Mouse (Mus musculus) layer of hippocampus, adult 11-12 months (tissue): Measurements from ENCODE around the gene Snrpd3.
"Not testable (repeated sequence)": the region's sequence is repeated elsewhere in the genome, so short reads cannot be mapped to it uniquely, and the experiment has no call there.

Experiments
- DNase-seq: peaks from one replicate; pipeline ENCODE4 v3.0.0; 2022; ENCODE audit warnings: low spot score

Snrpd3 gene

DNA sequence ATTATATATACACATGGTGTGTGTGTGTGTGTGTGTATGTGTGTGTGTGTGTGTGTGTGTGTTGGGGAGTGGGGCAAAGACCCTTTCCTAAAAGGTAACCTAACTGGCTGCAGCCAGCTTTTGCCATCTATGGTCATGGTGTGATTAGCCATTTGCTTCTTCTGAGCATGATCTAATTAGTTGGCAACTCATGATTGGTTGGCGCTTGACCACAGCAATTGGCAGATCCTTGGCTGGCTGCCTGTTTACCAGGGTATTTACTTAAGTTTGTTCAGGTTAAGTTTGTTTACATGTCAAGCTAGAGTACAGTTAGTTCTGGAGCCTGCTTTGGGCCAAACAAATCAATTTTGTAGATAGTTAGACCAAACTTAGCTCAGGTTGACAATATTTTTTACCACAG lies 15.7 kb upstream of the Snrpd3 start:
- DNase-seq = no peak

DNA sequence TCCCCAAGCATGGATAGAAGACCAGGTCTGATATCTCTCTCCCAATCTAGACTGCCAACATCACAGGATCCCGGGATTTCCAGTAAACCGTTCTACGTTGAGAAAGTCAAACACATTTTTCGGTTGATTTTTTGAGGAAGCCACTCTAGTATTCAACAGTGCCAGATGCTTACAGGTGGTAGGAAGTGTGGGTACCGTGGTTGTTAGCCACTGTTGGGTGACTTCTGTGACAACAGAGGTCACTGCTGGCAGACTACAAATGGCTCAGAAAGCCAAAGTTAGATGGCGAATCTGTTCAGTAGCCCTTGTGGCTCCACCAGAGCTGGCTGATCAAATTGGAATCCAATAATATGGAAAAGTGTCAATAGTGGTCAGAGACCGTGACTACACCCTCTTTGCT lies 13.7 kb upstream of the Snrpd3 start:
- no peak for DNase-seq

DNA sequence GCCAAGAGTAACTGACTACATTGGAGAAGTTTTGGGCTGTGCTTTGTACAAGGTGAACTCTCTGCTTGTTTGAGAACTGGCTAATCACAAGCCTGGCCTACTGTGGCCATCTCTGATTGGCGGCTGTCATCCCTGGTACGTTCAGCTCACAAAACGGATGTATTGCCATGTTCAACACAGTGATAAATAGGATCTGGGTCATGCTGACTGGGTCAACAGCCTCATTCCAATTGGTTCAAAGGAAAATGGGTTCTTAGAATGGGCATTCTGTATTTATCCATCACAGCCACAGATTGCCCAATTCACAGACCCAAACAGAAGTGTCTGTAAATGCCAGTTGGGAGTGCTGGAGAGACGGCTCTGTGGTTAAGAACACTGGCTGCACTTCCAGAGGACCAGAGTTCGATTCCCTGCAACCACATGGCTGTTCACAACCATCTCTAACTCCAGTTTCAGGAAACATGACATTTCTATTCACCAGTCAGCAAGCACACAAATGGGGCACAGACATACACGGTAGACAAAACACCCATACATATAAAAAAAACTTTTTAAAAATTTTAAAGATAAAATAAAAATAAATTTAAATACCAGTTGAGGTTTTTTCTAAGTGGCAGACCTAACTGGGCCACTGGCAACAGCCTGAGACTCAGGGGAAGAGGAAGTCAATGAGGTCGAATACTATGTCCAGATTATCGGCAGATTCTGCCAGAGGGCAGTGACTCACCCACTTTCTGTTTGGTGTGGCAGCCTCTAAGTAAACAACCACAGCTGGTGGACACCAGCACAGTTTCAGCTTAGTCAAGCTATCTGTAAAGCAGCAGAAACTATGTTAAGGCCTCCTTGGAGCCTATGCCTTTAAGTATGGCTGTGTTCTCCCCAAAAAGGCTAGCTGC lies 12.9 kb upstream of the Snrpd3 start:
- no peak for DNase-seq

DNA sequence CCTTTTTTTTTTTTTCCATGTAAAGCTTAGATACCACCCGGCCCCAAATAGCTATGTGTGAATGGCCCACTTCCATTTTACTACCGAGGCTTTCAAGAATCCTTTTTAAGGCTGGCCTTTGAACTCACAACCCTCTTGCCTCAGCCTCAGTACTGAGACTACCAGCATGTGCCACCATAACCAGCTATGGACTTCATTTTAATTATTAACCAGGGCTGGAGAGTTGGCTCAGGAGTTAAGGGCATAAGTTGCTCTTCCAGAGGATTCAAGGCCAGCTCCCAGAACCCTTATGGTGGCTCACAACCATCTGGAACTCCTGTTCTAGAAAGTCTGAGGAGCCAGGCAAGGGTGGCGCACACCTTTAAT lies 12.2 kb upstream of the Snrpd3 start:
- no peak for DNase-seq

DNA sequence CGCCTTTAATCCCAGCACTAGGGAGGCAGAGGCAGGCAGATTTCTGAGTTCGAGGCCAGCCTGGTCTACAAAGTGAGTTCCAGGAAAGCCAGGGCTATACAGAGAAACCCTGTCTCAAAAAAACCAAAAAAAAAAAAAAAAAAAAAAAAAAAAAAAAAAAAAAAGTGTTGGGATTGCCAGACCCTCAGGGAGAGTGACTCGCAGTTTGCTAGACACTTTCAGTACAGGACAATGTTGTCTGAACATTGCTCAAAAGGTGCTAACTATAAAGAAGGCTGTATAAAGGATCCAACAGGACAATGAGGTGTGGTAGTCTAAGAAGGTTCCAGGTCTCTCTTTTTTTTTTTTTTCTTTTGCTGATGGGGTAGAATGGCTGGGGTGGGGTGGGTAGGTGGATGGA lies 11.4 kb upstream of the Snrpd3 start:
- not testable (repeated sequence) for DNase-seq

DNA sequence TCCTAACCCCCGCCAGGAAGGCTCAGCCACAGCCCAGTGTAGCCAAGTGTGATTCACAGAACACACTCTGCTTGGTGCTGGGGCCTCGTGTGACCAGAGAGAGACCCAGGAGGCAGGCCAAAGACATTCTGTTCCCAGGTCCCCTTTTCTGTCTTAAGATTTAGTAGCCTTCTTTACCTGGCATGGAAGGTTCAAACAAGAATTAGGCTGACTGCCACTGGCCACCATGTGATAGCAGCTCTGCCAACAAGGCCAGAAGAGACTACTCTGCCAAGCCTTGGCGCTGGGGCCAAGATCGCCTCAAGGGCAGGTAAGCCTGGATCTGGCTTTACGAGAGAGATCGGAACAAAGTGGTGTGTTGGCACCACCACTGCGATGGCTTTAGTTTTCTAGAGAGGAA lies 6.9 kb upstream of the Snrpd3 start:
- DNase-seq = no peak

DNA sequence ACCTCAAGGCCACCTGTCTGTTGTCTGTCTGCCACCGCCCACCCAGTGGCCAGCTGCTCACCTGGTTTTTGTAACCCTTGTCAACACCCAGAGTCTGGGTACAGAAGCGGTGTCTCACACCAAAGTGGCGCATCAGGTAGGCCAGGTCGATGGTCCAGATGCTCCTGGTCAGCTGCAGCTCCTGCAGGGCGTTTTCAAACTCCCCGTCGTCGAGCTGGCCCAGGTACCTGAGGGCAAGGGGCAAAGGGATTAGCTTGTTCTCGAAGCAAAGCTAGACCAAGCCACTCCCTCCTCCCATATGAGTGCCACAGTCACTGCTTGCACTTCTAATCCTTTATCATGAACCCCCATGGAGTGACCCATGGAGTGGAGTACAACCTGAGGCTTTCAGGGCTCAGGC lies 6.3 kb upstream of the Snrpd3 start:
- no peak for DNase-seq

DNA sequence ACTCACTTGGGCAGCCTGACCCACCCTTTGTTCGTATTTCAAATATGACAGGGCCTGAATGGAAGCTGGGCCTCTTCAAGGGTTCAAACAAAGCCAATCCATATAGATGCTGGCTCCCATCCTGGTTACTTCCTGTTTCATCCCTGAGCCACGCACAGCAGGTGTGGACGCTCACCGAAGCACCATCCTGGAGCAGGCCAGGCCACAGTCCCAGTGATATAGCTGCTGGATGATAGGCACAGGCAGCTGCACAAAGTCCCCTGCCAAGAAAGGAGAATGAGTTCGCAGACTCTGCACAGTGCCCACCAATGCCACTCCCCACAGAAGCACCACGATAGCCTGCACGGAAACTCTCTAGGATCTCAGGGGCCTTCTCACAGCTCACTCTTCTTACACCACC lies 5.5 kb upstream of the Snrpd3 start:
- no peak for DNase-seq

DNA sequence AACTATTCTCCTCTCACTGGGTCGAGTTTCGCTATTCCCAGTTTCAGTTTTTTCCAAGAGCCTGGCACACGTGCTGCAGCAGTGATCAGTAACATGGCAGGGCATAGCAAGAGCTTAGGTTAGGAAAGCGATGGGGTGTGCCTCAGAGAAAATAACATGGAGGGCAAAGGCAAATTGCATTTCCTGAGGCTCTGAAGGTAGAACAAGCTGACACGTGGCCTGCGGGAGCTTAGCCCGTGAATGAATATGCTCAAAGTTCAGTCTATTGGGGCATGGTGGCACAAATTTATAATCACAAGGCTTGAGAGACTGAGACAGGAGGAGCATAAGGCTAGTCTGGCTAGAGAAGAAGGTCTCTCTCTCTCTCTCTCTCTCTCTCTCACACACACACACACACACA lies 4.6 kb upstream of the Snrpd3 start:
- DNase-seq = no peak

DNA sequence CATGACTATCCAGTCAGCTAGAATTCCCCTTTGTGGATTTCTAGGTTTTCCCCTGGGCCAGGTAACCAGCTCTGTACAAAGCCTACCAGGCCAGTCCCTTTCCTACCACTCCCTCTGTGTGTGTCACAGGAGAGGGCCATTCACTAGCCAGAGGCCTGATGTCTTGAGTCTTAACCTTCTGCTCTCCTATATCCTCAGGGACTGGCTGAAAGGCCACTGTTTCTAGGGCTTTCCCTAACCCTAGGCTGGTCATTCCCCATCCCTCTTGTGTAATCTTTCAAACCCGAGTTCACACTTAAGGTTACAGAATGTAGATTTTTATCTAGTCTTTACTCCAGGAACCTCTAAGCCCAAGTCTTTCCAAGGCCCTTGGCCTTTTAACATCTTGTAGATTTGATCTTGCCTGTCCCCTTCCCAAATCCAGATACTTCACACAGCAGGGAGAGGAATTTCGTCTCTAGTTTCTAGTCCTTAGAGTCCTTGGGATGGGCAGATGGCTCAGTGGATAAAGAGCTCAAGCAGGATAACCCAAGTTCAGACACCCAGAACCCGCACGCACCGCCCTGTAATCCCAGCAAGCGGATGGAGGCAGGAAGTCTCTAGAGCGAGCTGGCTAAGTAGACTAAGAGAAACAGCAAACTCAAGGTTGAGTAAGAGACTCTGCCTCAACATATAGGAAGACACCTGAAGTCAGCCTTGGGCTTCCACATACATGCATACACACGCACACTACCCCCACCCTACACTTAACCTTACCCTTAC lies 3.9 kb upstream of the Snrpd3 start:
- DNase-seq = no peak

DNA sequence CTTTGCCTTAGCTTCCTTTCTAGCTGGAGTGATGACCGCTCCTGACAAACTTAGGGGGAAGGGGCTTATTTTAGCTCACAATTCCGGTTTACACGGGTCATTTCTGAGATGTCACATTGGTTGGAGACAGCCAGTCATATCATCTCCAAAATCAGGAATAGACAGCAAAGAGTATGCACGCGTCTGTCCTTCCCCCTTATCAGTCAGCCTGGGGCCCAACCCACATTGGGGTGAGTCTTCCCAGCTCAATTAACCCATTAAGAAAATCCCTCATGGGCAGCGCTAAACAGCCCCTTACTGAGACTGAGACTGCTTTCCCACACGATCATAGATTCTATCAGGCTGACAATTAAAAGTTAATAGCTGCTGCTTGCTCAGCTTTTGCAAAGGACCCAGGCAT lies 3.0 kb upstream of the Snrpd3 start:
- no peak for DNase-seq

DNA sequence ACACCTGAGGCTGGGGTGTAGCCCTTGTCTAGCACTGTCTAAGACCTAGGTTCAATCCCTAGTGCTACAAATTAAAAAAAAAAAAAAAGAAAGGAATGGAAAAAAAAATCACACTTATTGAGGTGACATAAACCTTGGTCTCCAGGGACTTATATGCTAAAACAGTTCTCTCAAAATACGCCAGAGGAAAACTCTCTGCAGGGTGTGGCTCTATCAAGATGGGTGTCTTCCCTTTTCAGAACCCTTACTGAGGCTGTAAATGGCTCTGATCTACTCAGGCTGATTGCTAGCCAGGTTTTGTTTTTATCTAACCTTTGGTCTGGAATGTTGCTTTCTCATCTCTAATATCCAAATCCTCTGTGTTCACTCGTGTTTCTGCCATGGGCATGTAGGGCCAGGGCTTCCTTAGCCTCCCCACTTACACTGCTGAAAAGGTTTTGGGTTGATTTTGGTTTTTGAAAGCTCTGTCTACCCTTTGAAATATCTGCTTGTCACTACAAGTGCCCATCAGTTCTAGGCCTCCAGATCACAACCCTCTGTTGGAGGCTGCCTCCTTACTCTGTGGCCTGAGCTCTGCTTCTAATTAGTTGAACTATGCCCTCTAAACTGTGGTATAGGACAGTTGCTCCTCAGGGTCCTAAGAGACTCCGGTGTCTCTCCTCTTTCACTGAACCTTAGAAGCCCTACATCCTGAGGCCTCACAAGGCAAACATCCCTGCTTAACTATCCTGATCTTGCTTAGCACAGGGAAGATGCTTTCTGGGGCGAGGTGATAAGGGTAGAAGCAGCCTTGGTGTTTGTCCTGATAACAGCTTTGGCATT lies 1.9 kb upstream of the Snrpd3 start:
- no peak for DNase-seq

DNA sequence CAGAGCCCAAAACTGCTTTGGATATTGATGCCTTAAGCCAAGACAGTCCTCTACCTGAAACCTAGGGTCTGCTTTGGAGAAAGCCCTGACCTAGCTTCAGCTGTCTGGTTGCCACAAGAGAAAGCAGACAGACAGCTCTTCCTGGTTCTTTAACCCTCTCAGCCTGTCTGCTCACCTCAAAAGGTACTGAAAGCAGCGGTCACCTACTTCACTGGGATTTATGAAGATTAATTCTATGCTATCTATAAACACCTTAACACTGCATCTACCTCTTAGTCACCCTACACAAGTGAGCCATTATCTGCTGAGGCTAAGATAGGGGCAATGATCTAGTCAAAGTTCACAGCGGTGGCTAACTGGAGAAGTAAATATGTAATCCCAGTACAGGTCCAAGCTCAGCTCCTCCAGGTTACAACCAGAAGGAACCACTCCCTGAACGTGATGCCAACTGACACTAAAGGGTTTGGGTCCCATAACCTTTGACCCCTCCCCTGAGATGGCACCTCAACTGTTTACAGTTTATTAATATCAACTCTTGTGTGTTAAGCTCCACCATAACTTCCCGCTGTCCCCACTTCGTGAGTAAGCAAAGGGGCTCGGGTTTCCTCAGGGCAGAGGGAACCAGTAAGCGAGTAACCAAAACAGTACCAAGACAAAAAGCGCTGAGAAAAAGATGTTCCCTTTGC lies 1.2 kb upstream of the Snrpd3 start:
- peak; percentile 25 for DNase-seq

DNA sequence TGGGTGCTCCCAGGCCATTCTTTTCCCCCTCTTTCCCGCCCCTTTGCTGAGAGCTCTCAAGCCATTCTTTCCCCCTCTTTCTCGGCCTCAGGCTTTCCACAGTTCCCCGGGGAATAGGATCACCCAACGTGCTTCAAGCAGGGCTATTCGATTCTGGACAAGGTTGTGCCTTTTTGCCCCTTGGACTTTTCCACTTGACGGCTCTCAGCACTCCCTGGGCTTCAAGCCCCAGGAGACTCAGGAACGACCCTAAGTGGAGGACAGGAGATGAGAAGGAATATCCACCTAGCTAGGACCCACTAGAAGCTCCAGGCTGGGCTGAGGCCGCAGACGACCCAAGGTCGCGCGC lies 653 bp upstream of the Snrpd3 start:
- no peak for DNase-seq

DNA sequence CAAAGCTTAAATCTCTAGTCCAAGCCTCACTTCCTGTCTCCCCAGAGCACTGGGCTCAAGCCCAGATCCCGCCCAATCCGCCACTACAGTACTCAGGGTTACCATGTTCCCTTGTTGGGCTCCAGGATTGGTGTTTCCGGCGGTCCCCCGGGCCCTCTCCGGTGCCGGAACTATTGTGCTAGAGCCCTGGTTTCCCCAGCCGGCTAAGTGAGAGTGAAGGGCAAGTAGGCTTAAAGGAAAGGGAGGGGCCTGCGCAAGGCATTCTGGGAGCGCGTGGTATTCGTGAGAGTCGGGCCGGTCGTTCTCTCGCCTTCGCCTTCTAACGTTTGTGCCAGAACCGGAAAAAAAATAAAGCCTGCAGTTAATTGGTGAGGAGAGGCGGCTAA lies 400 bp downstream of the Snrpd3 start, which contains the start of gene Gucd1:
TSS of gene Gucd1 (minus strand) at position 215 of the 386 bp plus-strand sequence.
- peak; percentile 98 for DNase-seq

DNA sequence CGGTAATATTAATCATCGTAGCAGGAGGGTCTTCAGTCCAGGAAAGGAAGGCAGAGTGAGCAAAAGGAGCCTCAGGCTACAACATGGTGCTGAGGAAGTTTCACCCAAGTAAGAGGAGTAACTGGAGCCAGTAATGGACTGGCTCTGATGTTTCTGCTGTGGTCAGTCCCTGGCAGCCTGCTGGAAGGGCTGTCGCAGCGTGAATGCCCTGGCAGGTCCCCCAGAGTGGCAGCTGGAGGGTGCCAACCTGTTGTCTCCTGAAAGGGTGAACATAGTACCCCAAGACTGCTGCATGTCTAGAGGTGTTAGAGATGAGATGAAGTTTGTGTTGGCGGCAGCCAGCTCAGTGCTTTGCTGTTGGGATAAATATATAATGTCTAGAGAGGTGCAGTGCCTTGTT lies 3.2 kb downstream of the Snrpd3 start:
- DNase-seq = no peak

DNA sequence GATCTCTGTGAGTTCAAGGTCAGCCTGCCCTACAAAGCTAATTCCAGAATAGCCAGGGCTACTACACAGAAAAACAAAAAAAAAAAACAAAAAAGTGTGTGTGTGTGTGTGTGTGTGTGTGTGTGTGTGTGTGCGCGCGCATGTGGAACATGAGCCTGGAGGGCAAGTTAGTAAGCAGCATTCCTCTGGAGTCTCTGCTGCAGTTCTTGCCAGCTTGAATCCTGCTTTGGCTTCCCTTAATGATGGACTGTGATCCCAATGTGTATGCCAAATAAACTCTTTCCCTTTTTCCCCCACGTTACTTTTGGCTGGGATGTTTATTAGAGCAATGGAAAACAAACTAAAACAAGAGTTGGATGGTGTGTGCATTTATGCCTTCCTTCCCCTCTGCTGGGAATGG lies 4.3 kb downstream of the Snrpd3 start:
- no peak for DNase-seq

DNA sequence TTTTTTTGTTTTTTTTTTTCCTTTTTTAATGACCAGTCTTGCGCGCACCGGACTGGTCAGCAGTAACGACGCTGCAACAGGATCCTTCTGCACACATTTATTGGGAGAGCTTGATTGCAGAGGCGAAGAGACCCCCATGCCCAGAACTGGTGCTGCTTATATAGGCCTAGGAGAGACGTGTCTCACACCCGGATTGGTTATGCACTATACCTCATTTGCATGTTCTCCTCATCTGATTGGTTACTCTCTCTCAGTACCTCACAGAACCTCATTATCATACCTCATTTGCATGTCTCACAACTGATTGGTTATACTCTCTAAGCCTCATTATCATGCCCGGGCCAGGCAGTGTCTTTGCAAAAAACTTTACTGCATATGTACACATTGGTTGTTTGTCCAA lies 8.1 kb downstream of the Snrpd3 start:
- not testable (repeated sequence) for DNase-seq

DNA sequence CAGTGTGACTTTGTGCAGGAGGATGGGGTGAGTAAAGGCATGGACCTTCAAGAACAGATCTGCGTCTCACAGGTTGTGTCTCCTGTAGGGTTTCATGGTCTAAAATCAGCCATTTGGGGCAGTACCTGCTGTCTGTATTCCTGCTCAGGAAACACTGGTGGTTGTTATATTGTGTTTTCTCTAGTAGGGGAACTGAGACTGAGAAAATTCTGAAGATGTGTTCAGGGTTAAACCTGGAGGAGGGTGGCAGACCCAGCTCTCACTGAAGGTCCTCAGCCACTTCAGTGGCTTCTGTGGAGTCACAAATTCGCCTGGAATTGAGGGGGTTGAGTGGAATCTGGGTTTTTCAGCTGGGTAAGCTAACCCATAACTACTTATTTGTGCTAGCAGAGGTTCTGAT lies 13.0 kb downstream of the Snrpd3 start:
- no peak for DNase-seq

DNA sequence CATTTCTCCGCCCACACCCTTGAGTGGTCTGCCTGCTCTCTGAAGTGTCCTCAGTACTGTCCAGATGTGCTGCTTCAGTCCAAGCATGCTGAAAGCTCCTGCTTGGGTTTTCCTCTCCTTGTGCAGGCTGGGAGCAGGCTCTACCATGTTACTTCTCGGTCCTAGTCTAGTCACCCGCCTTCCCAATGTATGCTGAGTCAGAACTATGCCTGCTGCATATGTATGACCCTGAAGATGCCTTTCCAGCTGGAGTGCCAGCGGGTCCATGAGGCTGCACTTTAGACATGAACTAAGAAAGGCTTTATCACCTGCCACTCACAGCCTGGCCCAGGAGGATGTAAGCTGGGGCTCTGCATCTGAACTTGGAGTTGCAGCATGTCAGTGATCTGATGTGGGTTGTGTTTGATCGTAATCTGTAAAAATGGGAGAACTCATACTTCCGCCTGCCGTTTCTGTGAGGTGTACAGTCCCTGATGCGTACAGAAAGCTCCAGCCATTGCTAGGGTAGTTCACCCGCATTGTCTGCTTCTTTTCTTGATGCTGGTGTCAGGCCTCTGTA lies 14.3 kb downstream of the Snrpd3 start:
- DNase-seq = no peak

DNA sequence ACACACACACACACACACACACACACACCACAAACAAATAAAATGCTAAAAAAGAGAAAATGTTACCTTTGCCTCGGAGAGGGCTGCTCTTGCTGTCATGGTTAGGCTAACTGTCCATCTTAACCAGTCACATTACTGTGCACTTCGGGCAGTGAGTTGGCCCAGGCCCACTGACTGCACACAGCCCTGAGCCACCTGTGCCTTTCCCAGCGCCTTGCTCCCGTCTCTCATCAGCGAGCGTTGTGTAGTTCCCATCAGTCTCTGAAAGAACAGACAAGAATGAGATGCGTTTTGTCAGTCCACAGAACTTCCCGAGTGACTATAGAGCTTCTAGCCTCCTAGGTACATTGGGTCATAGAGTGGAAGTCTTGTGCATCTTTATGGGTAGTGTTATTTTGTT lies 16.9 kb downstream of the Snrpd3 start:
- no peak for DNase-seq

DNA sequence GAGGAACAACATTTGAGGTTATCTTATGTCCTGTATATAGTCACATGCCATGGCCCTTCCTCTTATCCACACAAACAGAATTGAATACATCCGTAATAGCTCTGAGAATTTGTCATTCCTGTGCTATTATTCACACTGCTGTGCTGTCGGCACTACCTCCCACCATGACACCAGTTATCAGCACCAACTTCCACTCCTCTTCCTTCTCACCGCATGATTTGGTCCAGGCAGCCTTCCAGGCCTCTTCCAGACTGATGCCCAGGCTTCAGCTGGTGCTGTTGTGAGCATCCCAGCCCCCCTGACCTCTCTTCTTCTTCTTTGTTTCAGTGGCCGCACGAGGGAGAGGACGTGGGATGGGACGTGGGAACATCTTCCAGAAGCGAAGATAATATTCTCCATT lies 17.6 kb downstream of the Snrpd3 start:
- DNase-seq = no peak
